27 mouse cellular contexts compared by ENCODE assay signal in genomic region chr14:121299093-121299492, GRCm38 (mm10).
DNase-seq lines count a peak whose midpoint lies in the region; ATAC-seq lines count a peak whose summit lies in the region.
"Had no signal": no experiment of that assay in that cellular context is flagged by ENCODE, and none has a peak within 500 bp of the region (broad histone marks: within the 10 kb centered on the region; RNA-seq: fewer than 3 reads in every experiment).

No protein-coding gene starts in this region.

- H3K27ac ChIP-seq in heart, embryonic 13.5 days (replicated peaks) = no peak overlapping the region
- no peak overlapping the region for H3K27ac ChIP-seq in heart, embryonic 12.5 days (ENCODE audit: poor library complexity, severe bottlenecking)
- H3K27ac ChIP-seq in liver, embryonic 15.5 days (replicated peaks) = peak overlapping the region; percentile 33; the same call in 1 of the 2 replicates
- H3K27ac ChIP-seq: forebrain, embryonic 13.5 days; hindbrain, embryonic 12.5 days; hindbrain, postnatal 0 days; left cerebral cortex, adult 2 months; limb, embryonic 12.5 days; macrophage; midbrain, embryonic 10.5 days; neural tube, embryonic 12.5 days had no signal

- no peak overlapping the region for H3K4me2 ChIP-seq in heart, embryonic 13.5 days
- no peak overlapping the region for H3K4me2 ChIP-seq in heart, embryonic 12.5 days
- H3K4me2 ChIP-seq in liver, embryonic 15.5 days = no peak overlapping the region
- H3K4me2 ChIP-seq: forebrain, embryonic 13.5 days; hindbrain, embryonic 12.5 days; limb, embryonic 12.5 days; neural tube, embryonic 12.5 days had no signal

- H3K9ac ChIP-seq in heart, embryonic 13.5 days = 0 out of 2 replicates have a peak overlapping the region, but pooled peaks have one; percentile 14
- H3K9ac ChIP-seq in heart, embryonic 12.5 days = no peak overlapping the region; the same call in 1 of the 2 replicates
- H3K9ac ChIP-seq in liver, embryonic 15.5 days = no peak overlapping the region
- H3K9ac ChIP-seq: forebrain, embryonic 13.5 days; hindbrain, embryonic 12.5 days; limb, embryonic 12.5 days; neural tube, embryonic 12.5 days had no signal

- DNase-seq in lung, postnatal 4 days = no peak
- DNase-seq: adrenal gland, adult 2 months; cerebellum, adult 8-10 months; cerebellum, postnatal 36 days; gastrocnemius, postnatal 14 days; heart, postnatal 36 days; lung, adult 18-20 months; right cerebral cortex, postnatal 4 days; thymus, postnatal 14 days had no signal

- ATAC-seq in heart, embryonic 13.5 days (ENCODE audit: extremely low read depth, insufficient number of reproducible peaks, low FRiP score, low TSS enrichment) = no peak
- no peak for ATAC-seq in heart, embryonic 12.5 days (ENCODE audit: insufficient number of reproducible peaks, low FRiP score)
- ATAC-seq in megakaryocyte, adult 5-6 weeks (ENCODE audit: poor library complexity, severe bottlenecking) = no peak
- ATAC-seq in liver, embryonic 15.5 days (ENCODE audit: insufficient read depth) = no peak; the same call in 1 of the 2 replicates
- ATAC-seq in frontal cortex, adult (ENCODE audit: low TSS enrichment) = no peak
- ATAC-seq: activated CD4-positive, CD25-positive, alpha-beta regulatory T cell, adult 4 months; forebrain, embryonic 13.5 days; hindbrain, postnatal 0 days; lung, postnatal 0 days had no signal

- no peaks in the 10 kb centered on the region for H3K27me3 ChIP-seq in heart, embryonic 13.5 days (replicated peaks)
- no peaks in the 10 kb centered on the region for H3K27me3 ChIP-seq in heart, embryonic 12.5 days (replicated peaks)
- H3K27me3 ChIP-seq in megakaryocyte, embryonic 14.5 days (replicated peaks) = no peaks in the 10 kb centered on the region
- no peaks in the 10 kb centered on the region for H3K27me3 ChIP-seq in liver, embryonic 15.5 days
- H3K27me3 ChIP-seq: CH12.LX; forebrain, embryonic 13.5 days; hindbrain, embryonic 12.5 days; limb, embryonic 12.5 days; neural tube, embryonic 12.5 days had no signal

- 84% methylated on average over 9 of the region's 9 CpGs for WGBS in heart, embryonic 13.5 days
- 91% methylated on average over 9 of the region's 9 CpGs for WGBS in heart, embryonic 12.5 days
- WGBS in liver, embryonic 15.5 days (ENCODE audit: insufficient replicate concordance) = 82% methylated on average over 9 of the region's 9 CpGs

- H3K4me3 ChIP-seq in heart, embryonic 13.5 days = no peak overlapping the region
- no peak overlapping the region for H3K4me3 ChIP-seq in heart, embryonic 12.5 days
- peak overlapping the region; percentile 72 for H3K4me3 ChIP-seq in megakaryocyte, embryonic 14.5 days (replicated peaks)
- no peak overlapping the region for H3K4me3 ChIP-seq in liver, embryonic 15.5 days (replicated peaks)
- H3K4me3 ChIP-seq: forebrain, embryonic 13.5 days; hindbrain, embryonic 12.5 days; left cerebral cortex, adult 2 months; limb, embryonic 12.5 days; midbrain, embryonic 10.5 days; myocyte; neural tube, embryonic 12.5 days had no signal

- H3K4me1 ChIP-seq in heart, embryonic 13.5 days = peaks cover 28% of the 10 kb centered on the region
- peaks cover 38% of the 10 kb centered on the region for H3K4me1 ChIP-seq in heart, embryonic 12.5 days (replicated peaks)
- H3K4me1 ChIP-seq in megakaryocyte, embryonic 14.5 days = peaks cover 67% of the 10 kb centered on the region
- 0 out of 2 replicates have a peak, but pooled peaks cover 11% of the 10 kb centered on the region for H3K4me1 ChIP-seq in liver, embryonic 15.5 days (replicated peaks)
- H3K4me1 ChIP-seq: forebrain, embryonic 13.5 days; hindbrain, embryonic 12.5 days; limb, embryonic 12.5 days; midbrain, embryonic 10.5 days; neural tube, embryonic 12.5 days had no signal

- peaks cover 87% of the 10 kb centered on the region for H3K36me3 ChIP-seq in heart, embryonic 13.5 days
- H3K36me3 ChIP-seq in heart, embryonic 12.5 days = peaks cover 65% of the 10 kb centered on the region
- H3K36me3 ChIP-seq in megakaryocyte, embryonic 14.5 days (replicated peaks; ENCODE audit: low read length) = peaks cover 93% of the 10 kb centered on the region
- peaks cover 84% of the 10 kb centered on the region for H3K36me3 ChIP-seq in liver, embryonic 15.5 days (replicated peaks)

- H3K9me3 ChIP-seq in heart, embryonic 13.5 days = no peaks in the 10 kb centered on the region
- no peaks in the 10 kb centered on the region for H3K9me3 ChIP-seq in heart, embryonic 12.5 days (replicated peaks)
- no peaks in the 10 kb centered on the region for H3K9me3 ChIP-seq in megakaryocyte, embryonic 14.5 days
- H3K9me3 ChIP-seq in liver, embryonic 15.5 days (replicated peaks) = no peaks in the 10 kb centered on the region
- H3K9me3 ChIP-seq: forebrain, embryonic 13.5 days; hindbrain, embryonic 12.5 days; limb, embryonic 12.5 days; midbrain, embryonic 10.5 days; neural tube, embryonic 12.5 days had no signal
